Mouse (Mus musculus): ENCODE measurements around the gene Dnajb5. TPM values are rescaled to one million over a fixed set of nuclear protein-coding genes. Genes with fewer than 3 reads are reported as not detected.

Gene Dnajb5
- polyA plus RNA-seq, 2 experiments: 7.4 to 16.9 TPM

GRCm38 (mm10) chr4:43002756-43003439, 53.3 kb downstream of the Dnajb5 start:
- H3K36me3 ChIP-seq (ENCODE audit: control insufficient read depth, insufficient read depth, low read length): 0 out of 2 replicates have a peak, but pooled peaks cover 11% of the 10 kb centered on the region
- H3K4me2 ChIP-seq (replicated peaks; ENCODE audit: low read depth, low read length, severe bottlenecking): no peak overlapping the region
- H3K4me3 ChIP-seq (replicated peaks; ENCODE audit: low read length): no peak overlapping the region
- H3K27me3 ChIP-seq (ENCODE audit: control insufficient read depth, insufficient read depth, low read length): no peaks in the 10 kb centered on the region
- no peak for TF ChIP-seq POLR2A (IDR thresholded peaks at IDR 0.05; ENCODE audit: borderline replicate concordance, extremely low read depth, insufficient read depth, insufficient read length)
- H3K9me3 ChIP-seq (ENCODE audit: control insufficient read depth, low read length): no peaks in the 10 kb centered on the region
- DNase-seq (ENCODE audit: low spot score) (no peak), ATAC-seq (ENCODE audit: low FRiP score, low read depth) (no peak)
- 79% methylated on average over 12 of the region's 12 CpGs for WGBS
- H3K4me1 ChIP-seq (ENCODE audit: control insufficient read depth, insufficient read depth, low read length): peaks cover 8% of the 10 kb centered on the region
- no peak overlapping the region for H3K27ac ChIP-seq (replicated peaks; ENCODE audit: low read depth, low read length)
- H3K9ac ChIP-seq (ENCODE audit: low read depth, low read length, severe bottlenecking): no peak overlapping the region

DNA sequence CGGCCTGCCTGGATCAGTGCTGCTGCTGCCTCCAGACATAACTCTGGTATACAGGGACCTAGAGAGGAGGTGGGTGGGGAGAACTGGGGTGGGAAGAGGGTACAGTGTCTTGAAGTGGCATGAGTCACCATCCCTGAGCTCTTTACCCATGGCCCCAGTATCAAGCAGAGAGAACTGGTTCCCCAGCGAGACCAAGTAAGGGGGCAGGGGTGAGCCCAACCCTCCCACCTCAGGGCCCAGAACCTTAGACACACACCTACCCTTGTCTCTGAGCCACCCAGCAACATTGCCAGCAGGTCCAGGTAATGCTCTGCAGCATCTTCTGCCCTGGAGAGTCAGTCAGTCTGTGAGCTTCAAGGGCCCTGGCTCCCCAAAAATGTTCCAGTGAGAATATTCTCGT, 55.3 kb downstream of the Dnajb5 start:
- Histone ChIP-seq H3K4me1 (ENCODE audit: control insufficient read depth, insufficient read depth, low read length) (peaks cover 5% of the 10 kb centered on the region), H3K4me3 (replicated peaks; ENCODE audit: low read length) (no peak overlapping the region), H3K27ac (replicated peaks; ENCODE audit: low read depth, low read length) (no peak overlapping the region), H3K9ac (ENCODE audit: low read depth, low read length, severe bottlenecking) (no peak overlapping the region), H3K4me2 (replicated peaks; ENCODE audit: low read depth, low read length, severe bottlenecking) (no peak overlapping the region), H3K9me3 (ENCODE audit: control insufficient read depth, low read length) (no peaks in the 10 kb centered on the region), H3K27me3 (ENCODE audit: control insufficient read depth, insufficient read depth, low read length) (no peaks in the 10 kb centered on the region), H3K36me3 (ENCODE audit: control insufficient read depth, insufficient read depth, low read length) (0 out of 2 replicates have a peak, but pooled peaks cover 11% of the 10 kb centered on the region)
- 86% methylated on average over 3 of the region's 3 CpGs for WGBS
- DNase-seq (ENCODE audit: low spot score) (no peak), ATAC-seq (ENCODE audit: low FRiP score, low read depth) (no peak)
- TF ChIP-seq POLR2A (IDR thresholded peaks at IDR 0.05; ENCODE audit: borderline replicate concordance, extremely low read depth, insufficient read depth, insufficient read length): no peak

DNA sequence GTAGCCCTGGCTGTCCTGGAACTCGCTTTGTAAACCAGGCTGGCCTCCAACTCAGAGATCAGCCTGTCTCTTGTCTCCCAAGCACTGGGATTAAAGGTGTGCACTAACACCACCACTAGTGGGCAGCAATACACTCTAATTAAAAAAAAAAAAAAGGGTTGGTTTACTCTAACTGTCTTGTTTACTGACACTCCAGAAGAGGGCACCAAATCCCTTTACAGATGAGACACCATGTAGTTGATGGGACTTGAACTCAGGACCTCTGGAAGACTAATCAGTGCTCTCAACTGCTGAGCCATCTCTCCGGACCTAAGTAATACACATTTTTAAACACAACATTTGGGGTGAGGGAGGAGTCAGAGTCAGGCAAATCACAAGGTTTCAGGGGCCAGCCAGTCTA, 56.2 kb downstream of the Dnajb5 start:
- TF ChIP-seq POLR2A (IDR thresholded peaks at IDR 0.05; ENCODE audit: borderline replicate concordance, extremely low read depth, insufficient read depth, insufficient read length): no peak
- Histone ChIP-seq H3K4me2 (replicated peaks; ENCODE audit: low read depth, low read length, severe bottlenecking) (no peak overlapping the region), H3K27ac (replicated peaks; ENCODE audit: low read depth, low read length) (no peak overlapping the region), H3K27me3 (ENCODE audit: control insufficient read depth, insufficient read depth, low read length) (no peaks in the 10 kb centered on the region), H3K36me3 (ENCODE audit: control insufficient read depth, insufficient read depth, low read length) (0 out of 2 replicates have a peak, but pooled peaks cover 11% of the 10 kb centered on the region), H3K9ac (ENCODE audit: low read depth, low read length, severe bottlenecking) (no peak overlapping the region), H3K4me1 (ENCODE audit: control insufficient read depth, insufficient read depth, low read length) (peaks cover 5% of the 10 kb centered on the region), H3K4me3 (replicated peaks; ENCODE audit: low read length) (no peak overlapping the region), H3K9me3 (ENCODE audit: control insufficient read depth, low read length) (no peaks in the 10 kb centered on the region)
- DNase-seq (ENCODE audit: low spot score) (no peak), ATAC-seq (ENCODE audit: low FRiP score, low read depth) (no peak)
- 61% methylated on average over 2 of the region's 2 CpGs for WGBS

Other genes starting within 250 kb of the Dnajb5 start
- 0.11 and 0.14 TPM in 2 replicates for gene 4930578G10Rik, start 214.3 kb upstream of the Dnajb5 start, polyA plus RNA-seq (2012; rRNA removed)
- 0.33 TPM in 1 of 2 replicates, not detected in the other for gene 4930578G10Rik, start 214.3 kb upstream of the Dnajb5 start, polyA plus RNA-seq (2014; fragmentation: Nextera tagmentation; extraction: Ambion mirVana)
- not detected in 2 replicates for gene Ccl19, start 193.2 kb upstream of the Dnajb5 start, polyA plus RNA-seq (2012; rRNA removed)
- not detected in 2 replicates for gene Ccl19, start 193.2 kb upstream of the Dnajb5 start, polyA plus RNA-seq (2014; fragmentation: Nextera tagmentation; extraction: Ambion mirVana)
- 28.7 and 29.5 TPM in 2 replicates for gene Ccl21a, start 175.8 kb upstream of the Dnajb5 start, polyA plus RNA-seq (2012; rRNA removed)
- 60.6 and 72.6 TPM in 2 replicates for gene Ccl21a, start 175.8 kb upstream of the Dnajb5 start, polyA plus RNA-seq (2014; fragmentation: Nextera tagmentation; extraction: Ambion mirVana)
- not detected in 2 replicates for gene Fam205a1, start 95.9 kb upstream of the Dnajb5 start, polyA plus RNA-seq (2012; rRNA removed)
- gene Fam205a1, start 95.9 kb upstream of the Dnajb5 start, polyA plus RNA-seq (2014; fragmentation: Nextera tagmentation; extraction: Ambion mirVana): 0.06 TPM in 2 replicates
- 0.01 TPM in 1 of 2 replicates, not detected in the other for gene Gm12394, start 93.0 kb upstream of the Dnajb5 start, polyA plus RNA-seq (2012; rRNA removed)
- 0.21 and 0.23 TPM in 2 replicates for gene Gm12394, start 93.0 kb upstream of the Dnajb5 start, polyA plus RNA-seq (2014; fragmentation: Nextera tagmentation; extraction: Ambion mirVana)
- gene Fam205c, start 75.6 kb upstream of the Dnajb5 start, polyA plus RNA-seq (2012; rRNA removed): not detected in 2 replicates
- 0.55 TPM in 1 of 2 replicates, not detected in the other for gene Fam205c, start 75.6 kb upstream of the Dnajb5 start, polyA plus RNA-seq (2014; fragmentation: Nextera tagmentation; extraction: Ambion mirVana)
- 2.4 and 2.7 TPM in 2 replicates for gene Phf24, start 33.2 kb upstream of the Dnajb5 start, polyA plus RNA-seq (2012; rRNA removed)
- 1.1 and 1.2 TPM in 2 replicates for gene Phf24, start 33.2 kb upstream of the Dnajb5 start, polyA plus RNA-seq (2014; fragmentation: Nextera tagmentation; extraction: Ambion mirVana)
- gene 1700022I11Rik, start 19.8 kb downstream of the Dnajb5 start, polyA plus RNA-seq (2012; rRNA removed): not detected in 2 replicates
- 0.45 and 0.48 TPM in 2 replicates for gene 1700022I11Rik, start 19.8 kb downstream of the Dnajb5 start, polyA plus RNA-seq (2014; fragmentation: Nextera tagmentation; extraction: Ambion mirVana)
- 194 and 248 TPM in 2 replicates for gene Vcp, start 50.7 kb downstream of the Dnajb5 start, polyA plus RNA-seq (2012; rRNA removed)
- 468 and 501 TPM in 2 replicates for gene Vcp, start 50.7 kb downstream of the Dnajb5 start, polyA plus RNA-seq (2014; fragmentation: Nextera tagmentation; extraction: Ambion mirVana)
- gene Fancg, start 60.7 kb downstream of the Dnajb5 start, polyA plus RNA-seq (2012; rRNA removed): 31.3 and 33.6 TPM in 2 replicates
- 20.1 and 20.4 TPM in 2 replicates for gene Fancg, start 60.7 kb downstream of the Dnajb5 start, polyA plus RNA-seq (2014; fragmentation: Nextera tagmentation; extraction: Ambion mirVana)
- gene Pigo, start 76.0 kb downstream of the Dnajb5 start, polyA plus RNA-seq (2012; rRNA removed): 33.4 and 44.3 TPM in 2 replicates
- 17.6 and 22.1 TPM in 2 replicates for gene Pigo, start 76.0 kb downstream of the Dnajb5 start, polyA plus RNA-seq (2014; fragmentation: Nextera tagmentation; extraction: Ambion mirVana)
- 156 and 171 TPM in 2 replicates for gene Stoml2, start 81.9 kb downstream of the Dnajb5 start, polyA plus RNA-seq (2012; rRNA removed)
- 316 and 318 TPM in 2 replicates for gene Stoml2, start 81.9 kb downstream of the Dnajb5 start, polyA plus RNA-seq (2014; fragmentation: Nextera tagmentation; extraction: Ambion mirVana)
- 22.1 and 24.1 TPM in 2 replicates for gene Fam214b, start 96.4 kb downstream of the Dnajb5 start, polyA plus RNA-seq (2012; rRNA removed)
- 9.5 and 11.6 TPM in 2 replicates for gene Fam214b, start 96.4 kb downstream of the Dnajb5 start, polyA plus RNA-seq (2014; fragmentation: Nextera tagmentation; extraction: Ambion mirVana)
- gene Unc13b, start 109.1 kb downstream of the Dnajb5 start, polyA plus RNA-seq (2012; rRNA removed): 6.7 and 7.2 TPM in 2 replicates
- gene Unc13b, start 109.1 kb downstream of the Dnajb5 start, polyA plus RNA-seq (2014; fragmentation: Nextera tagmentation; extraction: Ambion mirVana): 2.4 and 2.5 TPM in 2 replicates